Mouse (Mus musculus): ENCODE results near the gene Pitpnm2. TPM values are rescaled to one million over a fixed set of nuclear protein-coding genes. Genes with fewer than 3 reads are reported as not detected.

Pitpnm2 gene
- polyA plus RNA-seq, 1 experiment, result 4.0 TPM

DNA sequence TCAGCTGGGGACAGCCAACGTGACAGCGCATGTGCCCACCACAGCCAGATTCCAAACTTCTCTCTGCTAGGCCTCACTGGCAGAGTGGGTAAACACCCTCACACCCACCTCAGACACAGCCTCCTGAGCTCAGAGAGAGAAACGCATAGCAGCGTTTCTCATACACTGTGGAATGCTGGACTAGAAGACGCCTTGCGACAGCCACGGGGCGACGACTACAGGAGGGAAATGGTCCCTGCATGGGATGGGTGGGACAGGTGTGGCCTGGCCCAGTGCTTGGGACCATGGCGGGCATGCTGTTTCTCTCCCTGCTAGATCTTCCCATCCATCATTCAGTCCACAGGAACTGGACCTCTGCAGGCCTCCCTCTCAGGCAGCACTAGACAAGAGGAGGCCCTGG, 167.1 kb downstream of the Pitpnm2 start:
- no peaks in the 10 kb centered on the region for H3K27me3 ChIP-seq (ENCODE audit: control insufficient read depth, insufficient read depth, insufficient read length)
- H3K4me3 ChIP-seq (ENCODE audit: insufficient read depth, poor library complexity, severe bottlenecking), result no peak overlapping the region
- no peaks in the 10 kb centered on the region for H3K36me3 ChIP-seq (ENCODE audit: control insufficient read depth, insufficient read depth)
- no peak overlapping the region for H3ac ChIP-seq (ENCODE audit: control insufficient read depth, insufficient read length, low read depth)
- H3K79me3 ChIP-seq (ENCODE audit: low read depth), result no peaks in the 10 kb centered on the region
- no peak for TF ChIP-seq CEBPB (IDR thresholded peaks at IDR 0.05; ENCODE audit: low read depth)
- TF ChIP-seq USF1 (IDR thresholded peaks at IDR 0.05; ENCODE audit: low read depth), result no peak
- TF ChIP-seq FOSL1 (IDR thresholded peaks at IDR 0.05; ENCODE audit: insufficient read depth, low read length, poor library complexity, severe bottlenecking), result no peak
- no peak for TF ChIP-seq CTCF (IDR thresholded peaks at IDR 0.05; ENCODE audit: control insufficient read depth, insufficient read depth, insufficient read length)
- TF ChIP-seq MYOD1 (IDR thresholded peaks at IDR 0.05; ENCODE audit: control insufficient read depth, insufficient read length, low read depth), result no peak
- no peak for TF ChIP-seq MAX (IDR thresholded peaks at IDR 0.05)
- H3K79me2 ChIP-seq (ENCODE audit: control insufficient read depth, insufficient read depth), result no peaks in the 10 kb centered on the region

DNA sequence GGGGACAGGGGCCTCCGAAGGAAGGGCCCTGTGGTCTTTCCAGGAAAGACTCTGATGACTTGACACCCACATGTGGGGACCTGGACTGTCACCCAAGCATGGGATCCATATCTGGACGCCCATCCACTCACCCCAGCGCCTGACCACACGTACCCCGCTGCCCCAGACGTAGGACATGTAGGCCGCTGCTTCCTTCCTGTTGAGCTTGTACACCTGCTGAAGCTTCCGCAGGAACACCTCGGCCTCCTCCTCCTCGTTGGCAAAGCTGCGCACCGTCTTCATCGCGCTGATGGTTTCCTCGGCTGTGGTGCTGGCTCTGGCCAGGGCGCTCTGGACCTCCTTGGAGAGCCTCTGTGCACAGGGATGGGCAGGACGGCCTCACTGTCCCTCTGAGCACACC, 169.7 kb downstream of the Pitpnm2 start:
- Histone ChIP-seq H3K79me2 (ENCODE audit: control insufficient read depth, insufficient read depth) (no peaks in the 10 kb centered on the region), H3K79me3 (ENCODE audit: low read depth) (no peaks in the 10 kb centered on the region), H3K36me3 (ENCODE audit: control insufficient read depth, insufficient read depth) (no peaks in the 10 kb centered on the region), H3ac (ENCODE audit: control insufficient read depth, insufficient read length, low read depth) (no peak overlapping the region), H3K27me3 (ENCODE audit: control insufficient read depth, insufficient read depth, insufficient read length) (no peaks in the 10 kb centered on the region), H3K4me3 (ENCODE audit: insufficient read depth, poor library complexity, severe bottlenecking) (no peak overlapping the region)
- TF ChIP-seq CTCF (IDR thresholded peaks at IDR 0.05; ENCODE audit: control insufficient read depth, insufficient read depth, insufficient read length) (no peak), USF1 (IDR thresholded peaks at IDR 0.05; ENCODE audit: low read depth) (no peak)

DNA sequence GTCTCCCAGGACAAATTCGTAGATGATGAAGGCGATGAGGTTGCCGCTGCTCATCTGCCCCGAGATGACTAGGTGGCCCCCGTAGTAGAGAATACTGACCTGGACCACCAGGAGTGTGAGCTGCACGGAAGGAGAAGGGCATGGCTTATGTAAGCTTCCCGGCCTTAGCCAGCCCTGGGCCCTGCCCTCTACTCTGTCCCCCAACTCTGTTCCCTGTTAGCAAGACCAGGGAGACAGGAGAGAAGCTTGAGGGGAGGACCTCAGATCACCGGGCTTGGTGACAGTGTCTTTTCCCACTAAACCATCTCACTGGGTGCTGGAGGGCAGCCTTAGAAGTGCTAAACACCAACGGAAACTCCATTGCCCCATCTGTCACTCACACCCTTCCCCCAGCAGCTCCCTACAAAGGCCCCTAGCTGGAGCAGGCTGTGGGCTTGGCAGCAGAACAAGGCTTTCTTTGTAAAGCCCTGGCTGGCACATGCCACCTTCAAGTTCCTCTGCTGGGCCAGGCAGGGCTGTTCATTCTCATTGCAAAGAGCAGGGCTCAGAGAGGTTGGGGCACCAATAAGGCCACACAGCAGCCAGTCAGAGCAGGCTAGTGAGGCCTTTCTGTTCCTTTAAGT, 170.7 kb downstream of the Pitpnm2 start:
- TF ChIP-seq MYOD1 (IDR thresholded peaks at IDR 0.05; ENCODE audit: control insufficient read depth, insufficient read length, low read depth) (no peak), FOSL1 (IDR thresholded peaks at IDR 0.05; ENCODE audit: insufficient read depth, low read length, poor library complexity, severe bottlenecking) (no peak), CEBPB (IDR thresholded peaks at IDR 0.05; ENCODE audit: low read depth) (no peak), MAX (IDR thresholded peaks at IDR 0.05) (no peak), MYOG (IDR thresholded peaks at IDR 0.05; ENCODE audit: control insufficient read depth, extremely low read depth, insufficient read length) (no peak), USF1 (IDR thresholded peaks at IDR 0.05; ENCODE audit: low read depth) (no peak), CTCF (IDR thresholded peaks at IDR 0.05; ENCODE audit: control insufficient read depth, insufficient read depth, insufficient read length) (no peak)
- no peaks in the 10 kb centered on the region for H3K36me3 ChIP-seq (ENCODE audit: control insufficient read depth, insufficient read depth)
- H3ac ChIP-seq (ENCODE audit: control insufficient read depth, insufficient read length, low read depth), result no peak overlapping the region
- no peaks in the 10 kb centered on the region for H3K27me3 ChIP-seq (ENCODE audit: control insufficient read depth, insufficient read depth, insufficient read length)
- no peaks in the 10 kb centered on the region for H3K79me3 ChIP-seq (ENCODE audit: low read depth)
- no peak overlapping the region for H3K4me3 ChIP-seq (ENCODE audit: insufficient read depth, poor library complexity, severe bottlenecking)
- no peaks in the 10 kb centered on the region for H3K79me2 ChIP-seq (ENCODE audit: control insufficient read depth, insufficient read depth)

DNA sequence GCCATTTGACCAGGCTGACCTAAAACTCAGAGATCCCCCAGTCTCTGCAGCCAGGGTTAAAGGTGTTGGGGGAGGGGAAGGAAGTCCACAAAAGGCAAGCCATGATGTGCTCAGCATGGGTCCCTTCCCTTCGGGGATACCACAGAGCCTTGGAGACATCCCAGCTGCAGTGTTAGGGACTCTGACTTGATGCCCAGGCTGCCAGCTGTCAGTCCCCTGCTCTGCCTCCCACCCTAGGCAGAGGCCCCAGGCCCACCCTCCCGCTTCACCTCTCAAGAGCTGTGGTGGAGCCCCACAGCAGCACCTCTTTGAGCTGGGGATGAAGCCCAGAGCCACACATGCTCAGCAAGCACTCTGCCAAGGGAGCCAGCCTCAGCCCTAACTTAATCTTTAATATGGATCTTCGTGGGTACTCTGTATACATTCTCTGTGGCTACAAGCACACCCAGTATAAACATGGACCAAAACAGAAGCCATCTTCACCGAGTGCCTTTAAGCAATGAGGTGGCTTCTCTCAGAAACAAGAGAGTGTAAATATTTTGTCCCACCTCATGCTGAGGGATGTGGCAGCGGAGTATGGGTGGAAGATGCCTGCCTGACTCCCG, 171.6 kb downstream of the Pitpnm2 start:
- Histone ChIP-seq H3K36me3 (ENCODE audit: control insufficient read depth, insufficient read depth) (no peaks in the 10 kb centered on the region), H3K79me3 (ENCODE audit: low read depth) (no peaks in the 10 kb centered on the region), H3K4me3 (ENCODE audit: insufficient read depth, poor library complexity, severe bottlenecking) (no peak overlapping the region), H3K79me2 (ENCODE audit: control insufficient read depth, insufficient read depth) (no peaks in the 10 kb centered on the region), H3K27me3 (ENCODE audit: control insufficient read depth, insufficient read depth, insufficient read length) (no peaks in the 10 kb centered on the region), H3ac (ENCODE audit: control insufficient read depth, insufficient read length, low read depth) (no peak overlapping the region)
- no peak for TF ChIP-seq CTCF (IDR thresholded peaks at IDR 0.05; ENCODE audit: control insufficient read depth, insufficient read depth, insufficient read length)

DNA sequence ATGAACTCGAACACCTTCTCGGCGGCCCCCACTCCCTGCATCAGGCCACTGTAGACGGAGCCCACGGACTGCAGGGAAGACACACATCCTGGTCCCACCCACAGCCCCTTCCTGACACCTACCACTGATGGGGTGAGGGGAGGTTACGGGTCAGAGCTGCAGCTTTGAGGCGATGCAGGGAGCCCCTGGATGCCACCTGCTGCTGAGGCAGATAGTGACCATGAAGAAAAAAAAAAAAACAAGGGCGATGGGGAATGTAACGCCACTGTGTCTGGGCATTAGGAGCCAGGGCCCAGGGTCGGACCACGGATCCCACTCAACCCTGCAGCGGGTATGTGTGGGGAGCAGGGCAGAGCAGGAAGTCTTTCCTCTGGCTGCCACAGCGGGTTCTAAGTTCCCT, 172.3 kb downstream of the Pitpnm2 start:
- no peak overlapping the region for H3ac ChIP-seq (ENCODE audit: control insufficient read depth, insufficient read length, low read depth)
- no peaks in the 10 kb centered on the region for H3K79me2 ChIP-seq (ENCODE audit: control insufficient read depth, insufficient read depth)
- no peaks in the 10 kb centered on the region for H3K27me3 ChIP-seq (ENCODE audit: control insufficient read depth, insufficient read depth, insufficient read length)
- TF ChIP-seq USF1 (IDR thresholded peaks at IDR 0.05; ENCODE audit: low read depth) (no peak), CTCF (IDR thresholded peaks at IDR 0.05; ENCODE audit: control insufficient read depth, insufficient read depth, insufficient read length) (no peak), MAX (IDR thresholded peaks at IDR 0.05) (no peak), MYOG (IDR thresholded peaks at IDR 0.05; ENCODE audit: control insufficient read depth, extremely low read depth, insufficient read length) (no peak), FOSL1 (IDR thresholded peaks at IDR 0.05; ENCODE audit: insufficient read depth, low read length, poor library complexity, severe bottlenecking) (no peak), CEBPB (IDR thresholded peaks at IDR 0.05; ENCODE audit: low read depth) (no peak), MYOD1 (IDR thresholded peaks at IDR 0.05; ENCODE audit: control insufficient read depth, insufficient read length, low read depth) (no peak)
- no peaks in the 10 kb centered on the region for H3K79me3 ChIP-seq (ENCODE audit: low read depth)
- no peaks in the 10 kb centered on the region for H3K36me3 ChIP-seq (ENCODE audit: control insufficient read depth, insufficient read depth)
- no peak overlapping the region for H3K4me3 ChIP-seq (ENCODE audit: insufficient read depth, poor library complexity, severe bottlenecking)

DNA sequence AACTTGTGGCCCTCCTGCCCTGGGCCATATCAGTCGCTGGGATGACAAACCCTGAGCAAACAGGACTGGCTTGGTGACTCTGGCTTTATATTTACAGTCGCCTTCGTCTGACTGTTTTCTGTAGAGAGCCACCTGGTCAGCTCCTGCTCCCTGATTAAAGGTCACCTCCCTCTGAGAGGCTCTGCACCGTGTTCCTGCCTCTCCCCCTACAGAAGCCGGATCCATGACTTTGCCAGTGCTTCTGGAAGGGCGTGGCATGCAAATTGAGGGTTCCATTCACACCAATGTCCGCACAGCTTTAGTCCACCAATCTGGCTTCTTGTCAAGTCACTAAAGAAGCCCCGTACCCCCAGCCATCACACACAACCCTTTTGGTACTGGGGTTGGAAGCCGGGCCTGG, 173.0 kb downstream of the Pitpnm2 start:
- H3ac ChIP-seq (ENCODE audit: control insufficient read depth, insufficient read length, low read depth), result no peak overlapping the region
- TF ChIP-seq MAX (IDR thresholded peaks at IDR 0.05), result no peak
- TF ChIP-seq MYOD1 (IDR thresholded peaks at IDR 0.05; ENCODE audit: control insufficient read depth, insufficient read length, low read depth), result no peak
- TF ChIP-seq MYOG (IDR thresholded peaks at IDR 0.05; ENCODE audit: control insufficient read depth, extremely low read depth, insufficient read length), result no peak
- TF ChIP-seq USF1 (IDR thresholded peaks at IDR 0.05; ENCODE audit: low read depth), result no peak
- TF ChIP-seq FOSL1 (IDR thresholded peaks at IDR 0.05; ENCODE audit: insufficient read depth, low read length, poor library complexity, severe bottlenecking), result no peak
- no peak for TF ChIP-seq CTCF (IDR thresholded peaks at IDR 0.05; ENCODE audit: control insufficient read depth, insufficient read depth, insufficient read length)
- TF ChIP-seq CEBPB (IDR thresholded peaks at IDR 0.05; ENCODE audit: low read depth), result no peak
- H3K27me3 ChIP-seq (ENCODE audit: control insufficient read depth, insufficient read depth, insufficient read length), result no peaks in the 10 kb centered on the region
- H3K36me3 ChIP-seq (ENCODE audit: control insufficient read depth, insufficient read depth), result no peaks in the 10 kb centered on the region
- H3K79me3 ChIP-seq (ENCODE audit: low read depth), result no peaks in the 10 kb centered on the region
- no peaks in the 10 kb centered on the region for H3K79me2 ChIP-seq (ENCODE audit: control insufficient read depth, insufficient read depth)
- no peak overlapping the region for H3K4me3 ChIP-seq (ENCODE audit: insufficient read depth, poor library complexity, severe bottlenecking)
